Mouse (Mus musculus): ENCODE measurements at regions not wholly inside any gene's neighbourhood (a gene's known extent, or its start where the extent isn't known, plus 50 kb on each side); places are given as distances from the start of the nearest gene placed in this dataset.

DNA sequence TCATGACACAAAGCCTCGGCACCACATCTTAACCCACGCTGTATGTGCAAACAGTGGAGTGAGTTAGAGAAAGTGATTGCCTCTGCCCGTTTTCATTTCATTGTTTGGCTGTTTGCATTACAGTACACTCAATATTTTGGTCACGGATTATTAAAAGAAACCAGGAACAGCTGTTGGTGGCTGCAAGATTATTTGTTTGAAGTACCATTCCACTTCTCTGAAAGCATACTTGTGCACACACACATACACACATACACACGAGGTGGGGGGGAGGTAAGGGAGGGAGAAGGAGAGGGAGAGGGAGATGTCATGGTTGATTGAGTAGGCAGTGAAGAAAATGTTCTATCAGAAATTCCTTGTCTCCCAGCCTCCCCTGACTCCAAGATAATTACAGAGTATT is 85.5 kb upstream of the Rnd3 start:
- whole genome bisulfite sequencing: 74% methylated on average over 5 of the region's 5 CpGs
- no peak for ATAC-seq (replicated peaks; ENCODE audit: low FRiP score)
- no peaks in the 10 kb centered on the region for H3K36me3 ChIP-seq (ENCODE audit: control insufficient read depth, insufficient read depth, low read length)
- H3K4me3 ChIP-seq (ENCODE audit: low read depth, low read length): no peak overlapping the region
- no peaks in the 10 kb centered on the region for H3K9me3 ChIP-seq (ENCODE audit: control insufficient read depth, low read length)
- H3K4me2 ChIP-seq (ENCODE audit: low read depth, low read length, severe bottlenecking): no peak overlapping the region
- no peak for DNase-seq (ENCODE audit: low spot score)
- H3K27ac ChIP-seq (ENCODE audit: low read depth, low read length): no peak overlapping the region
- H3K4me1 ChIP-seq (replicated peaks; ENCODE audit: control insufficient read depth, insufficient read depth, low read length): no peaks in the 10 kb centered on the region; the same call in 1 of the 2 replicates
- no peaks in the 10 kb centered on the region for H3K27me3 ChIP-seq (ENCODE audit: control insufficient read depth, insufficient read depth, low read length)
- H3K9ac ChIP-seq (ENCODE audit: low read length): no peak overlapping the region

DNA sequence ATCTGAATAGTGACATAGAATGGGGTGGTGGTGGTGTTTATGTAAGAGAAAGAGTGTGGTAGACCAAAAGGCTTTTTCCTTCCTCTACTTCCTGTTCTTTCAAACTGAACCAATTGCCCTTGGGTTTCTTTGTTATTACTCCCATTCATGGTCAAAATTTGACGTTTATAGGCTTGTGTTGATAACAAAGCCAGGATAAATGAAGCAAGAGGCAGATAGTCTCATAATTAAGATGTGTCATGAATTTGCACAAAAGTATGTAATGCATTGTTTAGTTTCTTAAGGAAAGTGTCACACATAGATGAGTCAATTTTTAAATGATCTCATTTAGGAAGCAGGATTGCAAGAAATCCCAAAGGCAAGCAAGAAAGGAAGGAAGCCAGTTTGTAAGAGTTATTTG is 73.9 kb upstream of the Rnd3 start:
- Histone ChIP-seq H3K4me2 (ENCODE audit: low read depth, low read length, severe bottlenecking) (no peak overlapping the region), H3K4me1 (replicated peaks; ENCODE audit: control insufficient read depth, insufficient read depth, low read length) (no peaks in the 10 kb centered on the region), H3K9ac (ENCODE audit: low read length) (no peak overlapping the region), H3K36me3 (ENCODE audit: control insufficient read depth, insufficient read depth, low read length) (no peaks in the 10 kb centered on the region), H3K27ac (ENCODE audit: low read depth, low read length) (no peak overlapping the region), H3K27me3 (ENCODE audit: control insufficient read depth, insufficient read depth, low read length) (no peaks in the 10 kb centered on the region), H3K9me3 (ENCODE audit: control insufficient read depth, low read length) (no peaks in the 10 kb centered on the region), H3K4me3 (ENCODE audit: low read depth, low read length) (no peak overlapping the region)
- ATAC-seq (replicated peaks; ENCODE audit: low FRiP score) (no peak), DNase-seq (ENCODE audit: low spot score) (no peak)
- WGBS: 19% methylated on average over 1 of the region's 1 CpGs

DNA sequence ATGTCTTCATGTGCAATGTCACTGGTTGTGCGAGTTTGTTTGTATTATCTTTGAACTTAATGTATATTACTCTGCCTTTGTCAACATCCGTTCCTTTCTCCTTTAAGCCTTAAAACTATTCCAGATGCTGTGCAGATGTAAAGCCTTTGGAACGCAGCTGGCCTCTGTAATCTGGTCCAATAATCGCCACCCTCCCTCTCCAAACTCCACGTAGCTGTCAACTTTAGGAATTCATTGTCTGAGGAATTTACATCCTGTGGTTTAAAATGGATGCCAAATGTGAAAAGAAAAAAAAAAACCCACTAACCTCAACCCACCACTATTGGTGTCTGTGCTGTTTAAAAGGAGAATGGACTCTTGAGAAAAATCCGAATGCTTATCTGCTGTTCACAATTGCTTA is 70.8 kb upstream of the Rnd3 start:
- Histone ChIP-seq H3K4me2 (ENCODE audit: low read depth, low read length, severe bottlenecking) (no peak overlapping the region), H3K27ac (ENCODE audit: low read depth, low read length) (no peak overlapping the region), H3K4me1 (replicated peaks; ENCODE audit: control insufficient read depth, insufficient read depth, low read length) (no peaks in the 10 kb centered on the region), H3K9ac (ENCODE audit: low read length) (no peak overlapping the region), H3K9me3 (ENCODE audit: control insufficient read depth, low read length) (no peaks in the 10 kb centered on the region), H3K36me3 (ENCODE audit: control insufficient read depth, insufficient read depth, low read length) (no peaks in the 10 kb centered on the region), H3K4me3 (ENCODE audit: low read depth, low read length) (no peak overlapping the region), H3K27me3 (ENCODE audit: control insufficient read depth, insufficient read depth, low read length) (no peaks in the 10 kb centered on the region)
- DNase-seq (ENCODE audit: low spot score) (no peak), ATAC-seq (replicated peaks; ENCODE audit: low FRiP score) (no peak)
- 62% methylated on average over 6 of the region's 6 CpGs for WGBS

DNA sequence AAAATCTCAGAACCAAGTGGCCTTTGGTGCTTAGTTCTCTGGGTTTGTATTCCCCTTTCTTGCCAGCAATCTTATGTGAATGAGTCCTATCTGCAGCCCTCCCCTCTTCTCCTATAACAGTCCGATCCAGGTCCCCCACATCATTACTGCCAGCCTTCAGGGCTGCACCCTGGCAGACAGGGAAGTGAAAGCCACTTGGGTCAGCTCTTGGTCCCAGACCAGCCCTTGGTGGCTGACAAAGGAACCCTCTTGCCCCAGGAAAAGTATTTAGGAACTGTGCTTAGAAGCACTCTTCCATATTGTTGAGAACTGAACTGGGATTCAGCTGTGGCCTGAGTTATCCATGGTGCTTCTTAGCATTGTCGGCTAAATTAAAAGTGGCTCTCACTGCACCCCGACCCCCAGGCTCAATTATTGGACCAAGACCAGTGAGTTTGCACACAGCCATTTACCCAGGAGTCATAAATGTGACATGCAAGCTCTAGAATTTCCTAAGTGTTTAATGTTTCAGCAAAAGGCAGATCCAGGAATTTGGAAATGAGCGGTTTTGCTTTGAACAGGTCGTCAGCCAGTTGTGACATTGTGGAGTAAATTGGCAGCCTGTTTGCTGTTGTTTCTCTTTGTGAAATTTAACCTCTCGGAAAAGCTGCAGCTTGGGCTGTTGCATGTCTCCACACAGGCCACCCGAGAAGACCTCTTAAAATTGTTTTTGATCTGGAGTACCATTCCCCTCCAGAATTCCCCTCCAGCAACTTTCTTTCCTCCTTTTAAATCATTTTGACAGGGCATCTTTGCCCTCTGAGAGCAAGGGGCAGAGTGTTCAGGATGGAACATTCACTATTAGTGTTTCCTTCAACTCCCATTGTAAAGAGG is 58.5 kb upstream of the Rnd3 start:
- no peak for ATAC-seq (replicated peaks; ENCODE audit: low FRiP score)

DNA sequence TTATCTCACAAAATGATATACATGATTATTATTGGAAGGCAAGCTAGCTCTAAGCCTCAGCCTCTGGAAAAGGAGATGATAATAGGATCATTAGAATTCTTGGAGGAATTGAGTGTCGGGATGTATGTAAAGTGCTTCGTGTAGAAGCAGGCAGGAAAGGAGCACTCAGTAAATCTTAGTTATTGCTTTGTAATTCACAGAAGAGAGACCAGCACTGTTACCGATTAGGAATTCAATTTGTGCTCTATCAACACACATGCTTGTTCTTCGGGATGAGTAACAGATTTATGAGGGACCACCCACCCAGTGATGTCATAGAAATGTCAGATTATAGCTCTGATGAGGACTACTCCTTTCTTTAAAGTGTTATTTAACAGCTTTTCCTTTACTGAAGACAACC is 57.4 kb upstream of the Rnd3 start:
- no peak for ATAC-seq (replicated peaks; ENCODE audit: low FRiP score)
- whole genome bisulfite sequencing: 71% methylated on average over 4 of the region's 4 CpGs

More for the DNA sequence above, 58.5 kb upstream of the Rnd3 start:
- Histone ChIP-seq H3K4me3 (ENCODE audit: low read depth, low read length) (no peak overlapping the region), H3K9ac (ENCODE audit: low read length) (no peak overlapping the region), H3K4me1 (replicated peaks; ENCODE audit: control insufficient read depth, insufficient read depth, low read length) (no peaks in the 10 kb centered on the region), H3K9me3 (ENCODE audit: control insufficient read depth, low read length) (no peaks in the 10 kb centered on the region), H3K36me3 (ENCODE audit: control insufficient read depth, insufficient read depth, low read length) (no peaks in the 10 kb centered on the region), H3K27ac (ENCODE audit: low read depth, low read length) (no peak overlapping the region), H3K27me3 (ENCODE audit: control insufficient read depth, insufficient read depth, low read length) (no peaks in the 10 kb centered on the region), H3K4me2 (ENCODE audit: low read depth, low read length, severe bottlenecking) (no peak overlapping the region)
- WGBS: 64% methylated on average over 7 of the region's 7 CpGs
- DNase-seq (ENCODE audit: low spot score): no peak

More for the DNA sequence above, 57.4 kb upstream of the Rnd3 start:
- H3K4me1 ChIP-seq (replicated peaks; ENCODE audit: control insufficient read depth, insufficient read depth, low read length): no peaks in the 10 kb centered on the region
- H3K9me3 ChIP-seq (ENCODE audit: control insufficient read depth, low read length): no peaks in the 10 kb centered on the region
- H3K4me2 ChIP-seq (ENCODE audit: low read depth, low read length, severe bottlenecking): no peak overlapping the region
- H3K4me3 ChIP-seq (ENCODE audit: low read depth, low read length): no peak overlapping the region
- DNase-seq (ENCODE audit: low spot score): no peak
- no peaks in the 10 kb centered on the region for H3K27me3 ChIP-seq (ENCODE audit: control insufficient read depth, insufficient read depth, low read length)
- no peak overlapping the region for H3K9ac ChIP-seq (ENCODE audit: low read length)
- no peak overlapping the region for H3K27ac ChIP-seq (ENCODE audit: low read depth, low read length)
- H3K36me3 ChIP-seq (ENCODE audit: control insufficient read depth, insufficient read depth, low read length): no peaks in the 10 kb centered on the region
